Comparison of ENCODE assay signal across 9 mouse cellular contexts in the genomic region with DNA sequence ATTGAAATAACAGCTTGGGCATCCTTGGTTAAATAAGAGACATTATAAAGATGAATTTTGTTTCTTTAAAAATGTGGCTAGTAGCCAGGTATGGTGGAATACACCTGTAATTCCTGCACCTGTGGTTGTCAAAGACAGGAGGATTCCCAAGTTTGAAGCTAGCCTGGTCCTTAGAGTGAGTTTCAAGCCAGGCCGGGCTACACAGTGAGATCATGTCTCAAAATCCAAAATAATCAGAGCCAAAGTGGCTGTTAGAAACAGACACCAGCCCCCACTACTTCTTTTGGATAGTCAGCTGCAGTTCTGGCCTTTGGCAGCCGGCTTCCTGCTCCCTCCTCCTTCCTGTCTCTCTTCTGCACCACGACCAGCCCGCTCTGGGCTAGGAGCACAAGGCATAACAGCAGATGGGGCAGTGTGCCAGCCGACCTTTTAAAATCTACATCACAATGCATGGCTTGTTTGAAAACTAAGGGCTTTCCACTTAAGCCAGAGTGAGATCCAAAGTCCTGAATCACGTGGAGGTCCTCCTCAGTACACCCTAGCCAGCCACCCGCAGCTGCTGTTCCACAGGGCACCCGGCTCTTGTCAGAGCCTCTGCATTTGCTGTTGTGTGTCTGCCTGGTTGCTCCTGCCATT.
DNase-seq lines count a peak whose midpoint lies in the region; ATAC-seq and TF ChIP-seq lines count a peak whose summit lies in the region.
"Had no signal": no experiment of that assay in that cellular context is flagged by ENCODE, and none has a peak within 500 bp of the region (broad histone marks: within the 10 kb centered on the region; RNA-seq: fewer than 3 reads in every experiment).

No protein-coding gene starts in this region.

- H3K27ac ChIP-seq in heart, embryonic 11.5 days (ENCODE audit: low read depth, low read length), result no peak overlapping the region
- H3K27ac ChIP-seq in lung, postnatal 0 days (ENCODE audit: low read length), result no peak overlapping the region

- WGBS in heart, embryonic 11.5 days (ENCODE audit: insufficient replicate concordance), result 26% methylated on average over 8 of the region's 8 CpGs
- WGBS in lung, postnatal 0 days, result 11% methylated on average over 8 of the region's 8 CpGs

- no peak for TF ChIP-seq POLR2A in brain, embryonic 14.5 days (IDR thresholded peaks at IDR 0.05; ENCODE audit: borderline replicate concordance, extremely low read depth, insufficient read depth, insufficient read length, poor library complexity, severe bottlenecking)

- no peak overlapping the region for H3K4me3 ChIP-seq in heart, embryonic 11.5 days (ENCODE audit: low read depth, low read length)
- H3K4me3 ChIP-seq in lung, postnatal 0 days (ENCODE audit: low read depth, low read length), result no peak overlapping the region
- H3K4me3 ChIP-seq: megakaryocyte, embryonic 14.5 days had no signal

- H3K4me2 ChIP-seq in heart, embryonic 11.5 days, result peak overlapping the region; percentile 16; the same call in 1 of the 2 replicates
- no peak overlapping the region for H3K4me2 ChIP-seq in lung, postnatal 0 days (replicated peaks; ENCODE audit: low read depth, low read length)

- TF ChIP-seq EP300 in lung, postnatal 0 days (IDR thresholded peaks at IDR 0.05), result no peak

- no peaks in the 10 kb centered on the region for H3K9me3 ChIP-seq in heart, embryonic 11.5 days (replicated peaks; ENCODE audit: control insufficient read depth, low read length)
- H3K9me3 ChIP-seq in lung, postnatal 0 days (ENCODE audit: low read length), result no peaks in the 10 kb centered on the region

- DNase-seq in Muller cell, postnatal 12 days (ENCODE audit: inconsistent ontology term), result peak; percentile 69
- peak; percentile 96 for DNase-seq in brain, embryonic 14.5 days (ENCODE audit: low read depth)
- DNase-seq in kidney, postnatal 10 days, result peak; percentile 80
- peak; percentile 60 for DNase-seq in lung, postnatal 0 days (ENCODE audit: low spot score)
- DNase-seq in right cerebral cortex, adult 2 months (ENCODE audit: low spot score in 2 of 2), result peak; percentile 18 to 43
- no peak for DNase-seq in adrenal gland, postnatal 4 days (ENCODE audit: low spot score in 2 of 2)
- DNase-seq in spleen, postnatal 14 days (ENCODE audit: low spot score in 2 of 2), result no peak

- no peak for ATAC-seq in heart, embryonic 11.5 days (replicated peaks; ENCODE audit: insufficient number of reproducible peaks, low FRiP score, low TSS enrichment)
- ATAC-seq in lung, postnatal 0 days, result peak; percentile 61

- no peaks in the 10 kb centered on the region for H3K36me3 ChIP-seq in heart, embryonic 11.5 days (ENCODE audit: control insufficient read depth, insufficient read depth, low read length)
- no peaks in the 10 kb centered on the region for H3K36me3 ChIP-seq in lung, postnatal 0 days (ENCODE audit: insufficient read depth, low read length)

- H3K4me1 ChIP-seq in heart, embryonic 11.5 days (ENCODE audit: control insufficient read depth, insufficient read depth, low read length), result peaks cover 5% of the 10 kb centered on the region
- 0 out of 2 replicates have a peak, but pooled peaks cover 2% of the 10 kb centered on the region for H3K4me1 ChIP-seq in lung, postnatal 0 days (ENCODE audit: insufficient read depth, low read depth, low read length)

- TF ChIP-seq CTCF in brain, embryonic 14.5 days (IDR thresholded peaks at IDR 0.05; ENCODE audit: borderline replicate concordance, extremely low read depth, insufficient read depth, insufficient read length), result no peak
- no peak for TF ChIP-seq CTCF in lung, postnatal 0 days (IDR thresholded peaks at IDR 0.05)

- no peak overlapping the region for H3K9ac ChIP-seq in heart, embryonic 11.5 days (ENCODE audit: low read depth, low read length)
- H3K9ac ChIP-seq in lung, postnatal 0 days (replicated peaks; ENCODE audit: low read depth), result no peak overlapping the region

- H3K27me3 ChIP-seq in heart, embryonic 11.5 days (ENCODE audit: control insufficient read depth, insufficient read depth, low read length), result no peaks in the 10 kb centered on the region
- no peaks in the 10 kb centered on the region for H3K27me3 ChIP-seq in lung, postnatal 0 days (replicated peaks; ENCODE audit: insufficient read depth, low read length)
- H3K27me3 ChIP-seq: megakaryocyte, embryonic 14.5 days had no signal

Comparison
In these comparisons a context has a peak if more than half of its experiments do, and no peak if none do; other contexts are left out.
1. DNase-seq: peak in Muller cell, postnatal 12 days (single experiment), brain, embryonic 14.5 days (single experiment), kidney, postnatal 10 days (single experiment), lung, postnatal 0 days (single experiment) and right cerebral cortex, adult 2 months (2 of 2); none in adrenal gland, postnatal 4 days (0 of 2) and spleen, postnatal 14 days (0 of 2).